Mouse (Mus musculus) adrenal gland, postnatal 25 days (tissue): Measurements from ENCODE around the gene Akr1e1. TPM values are rescaled to one million over a fixed set of nuclear protein-coding genes. Genes with fewer than 3 reads are reported as not detected.
"Not testable (repeated sequence)": the region's sequence is repeated elsewhere in the genome, so short reads cannot be mapped to it uniquely, and the experiment has no call there.

Experiments
- DNase-seq: peaks from one replicate; pipeline ENCODE4 v3.0.0; 2021; ENCODE audit warnings: mixed read lengths
- long read RNA-seq: library from polyadenylated mRNA; stranded (forward); transcript quantifications from one replicate; pipeline ENCODE4 v2.0.0, GENCODE M21; 2021
- total RNA-seq: library from RNA; stranded (reverse); gene quantifications from 2 replicates; pipeline ENCODE4 v1.2.3, GENCODE M21; 2021

Akr1e1 gene
- 34.4 and 35.2 TPM in 2 replicates for total RNA-seq
- long read RNA-seq, transcript Akr1e1-201 (10 exons, 3,463 nt): major isoform, 34 of 41 reads
- long read RNA-seq, partial matches to known transcripts: 5 of 41 reads
- long read RNA-seq, other reads (novel, unspliced or antisense): 2 of 41 reads

GRCm38 (mm10) chr13:4608961-4609409 lies at the start of gene Akr1e1:
TSS of gene Akr1e1 (minus strand) at chr13:4609174.
- DNase-seq: peak; percentile 79

GRCm38 (mm10) chr13:4658346-4658745 lies 49.4 kb upstream of the Akr1e1 start:
- no peak for DNase-seq

GRCm38 (mm10) chr13:4656277-4657146 lies 47.5 kb upstream of the Akr1e1 start:
- no peak for DNase-seq

GRCm38 (mm10) chr13:4650190-4650589 lies 41.2 kb upstream of the Akr1e1 start:
- DNase-seq: no peak

GRCm38 (mm10) chr13:4645248-4645647 lies 36.3 kb upstream of the Akr1e1 start:
- no peak for DNase-seq

GRCm38 (mm10) chr13:4610902-4611301 lies 1.9 kb upstream of the Akr1e1 start:
- no peak for DNase-seq

GRCm38 (mm10) chr13:4608530-4608929 lies 444 bp downstream of the Akr1e1 start:
- DNase-seq: no peak

- no peak for DNase-seq
These were observed 2.2 kb downstream of the Akr1e1 start for GRCm38 (mm10) chr13:4606821-4607220.

GRCm38 (mm10) chr13:4603431-4603830 lies 5.5 kb downstream of the Akr1e1 start:
- not testable (repeated sequence) for DNase-seq

- DNase-seq: no peak
These were observed 32.1 kb downstream of the Akr1e1 start for GRCm38 (mm10) chr13:4576921-4577320.

- no peak for DNase-seq
These were observed 35.1 kb downstream of the Akr1e1 start, which contains the start of gene Akr1c21 for GRCm38 (mm10) chr13:4573871-4574270. TSS of gene Akr1c21 (plus strand) at chr13:4574075.

GRCm38 (mm10) chr13:4565996-4566395 lies 43.0 kb downstream of the Akr1e1 start:
- no peak for DNase-seq

GRCm38 (mm10) chr13:4560500-4560899 lies 48.5 kb downstream of the Akr1e1 start:
- DNase-seq: no peak

- no peak for DNase-seq
These were observed 49.8 kb downstream of the Akr1e1 start for GRCm38 (mm10) chr13:4559143-4559542.

Other genes starting within 250 kb of the Akr1e1 start
- 6.0 TPM in 1 of 2 replicates, not detected in the other for gene Akr1c6, start 174.9 kb downstream of the Akr1e1 start, total RNA-seq
- gene Akr1c20, start 85.8 kb downstream of the Akr1e1 start, total RNA-seq: not detected in 2 replicates
- not detected in 2 replicates for gene Akr1c21, start 35.1 kb downstream of the Akr1e1 start, total RNA-seq